Mouse (Mus musculus): Measurements from ENCODE around the gene Tmem50a. TPM values are rescaled to one million over a fixed set of nuclear protein-coding genes. Genes with fewer than 3 reads are reported as not detected.
"Not testable (repeated sequence)": the region's sequence is repeated elsewhere in the genome, so short reads cannot be mapped to it uniquely, and the experiment has no call there.

Tmem50a gene
- total RNA-seq, 2 experiments from 2014 or later, result 112 TPM

GRCm38 (mm10) chr4:134923258-134924018 lies 8.6 kb upstream of the Tmem50a start, which contains the start of gene Rsrp1:
TSS of gene Rsrp1 (plus strand) at chr4:134923592.
- DNase-seq (ENCODE audit: low spot score in 2 of 2), result peak; percentile 98 to 99

GRCm38 (mm10) chr4:134922925-134923244 lies 8.1 kb upstream of the Tmem50a start:
- peak in 1 of 2 experiments; percentile 67 for DNase-seq (ENCODE audit: low spot score in 2 of 2)

DNA sequence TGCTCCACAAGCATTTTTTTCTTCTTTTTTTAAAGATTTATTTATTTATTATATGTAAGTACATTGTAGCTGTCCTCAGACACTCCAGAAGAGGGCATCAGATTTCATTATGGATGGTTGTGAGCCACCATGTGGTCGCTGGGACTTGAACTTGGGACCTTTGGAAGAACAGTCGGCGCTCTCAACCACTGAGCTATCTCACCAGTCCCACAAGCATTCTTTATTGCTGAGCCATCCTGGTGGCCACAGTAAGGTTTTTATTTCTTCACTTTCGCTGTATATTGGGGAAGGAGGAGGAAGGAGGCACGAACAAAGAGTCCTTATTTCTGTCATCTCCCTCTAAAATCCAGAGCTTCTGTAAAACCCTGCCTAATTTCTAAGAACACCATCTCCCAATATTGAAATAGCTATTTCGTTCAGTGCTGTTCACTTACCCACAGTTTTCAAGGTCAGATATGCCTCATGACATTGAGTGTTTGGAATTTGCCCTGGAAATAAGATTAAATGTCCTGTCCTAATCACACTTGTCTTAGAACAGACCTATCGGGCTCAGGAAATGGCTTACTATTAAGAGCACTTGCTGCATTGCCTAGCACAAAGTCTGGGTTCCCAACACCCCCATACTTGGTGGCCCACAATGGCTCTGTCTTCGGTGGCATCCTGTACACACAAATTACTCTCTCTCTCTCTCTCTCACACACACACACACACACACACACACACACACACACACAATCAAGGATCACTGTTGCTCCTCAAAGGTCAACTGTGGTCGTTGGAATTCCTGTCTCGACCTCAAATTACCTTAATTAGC lies 7.5 kb upstream of the Tmem50a start:
- no peak for DNase-seq (ENCODE audit: low spot score in 2 of 2)

DNA sequence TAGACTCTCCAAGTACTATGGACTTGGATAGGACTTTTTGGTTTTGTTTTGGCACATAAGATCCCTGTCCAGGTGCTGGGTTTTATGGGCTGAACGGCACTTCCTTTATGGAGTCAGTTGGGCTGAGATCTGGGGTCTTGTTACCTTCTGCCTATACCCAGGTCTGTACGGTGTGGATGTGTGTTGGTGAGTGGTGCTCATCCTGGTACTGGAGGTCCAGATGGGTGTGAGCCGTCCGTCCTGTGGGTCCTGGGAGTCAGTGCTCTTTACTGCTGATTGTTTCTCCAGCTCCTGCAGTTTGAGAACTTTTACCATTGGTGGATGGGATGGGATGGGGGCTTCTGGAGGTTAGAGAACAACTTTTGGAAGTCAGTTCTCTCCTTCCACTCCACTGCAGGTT lies 6.9 kb upstream of the Tmem50a start:
- DNase-seq (ENCODE audit: low spot score in 2 of 2), result no peak

GRCm38 (mm10) chr4:134920631-134921030 lies 5.8 kb upstream of the Tmem50a start:
- no peak for DNase-seq (ENCODE audit: low spot score in 2 of 2)

DNA sequence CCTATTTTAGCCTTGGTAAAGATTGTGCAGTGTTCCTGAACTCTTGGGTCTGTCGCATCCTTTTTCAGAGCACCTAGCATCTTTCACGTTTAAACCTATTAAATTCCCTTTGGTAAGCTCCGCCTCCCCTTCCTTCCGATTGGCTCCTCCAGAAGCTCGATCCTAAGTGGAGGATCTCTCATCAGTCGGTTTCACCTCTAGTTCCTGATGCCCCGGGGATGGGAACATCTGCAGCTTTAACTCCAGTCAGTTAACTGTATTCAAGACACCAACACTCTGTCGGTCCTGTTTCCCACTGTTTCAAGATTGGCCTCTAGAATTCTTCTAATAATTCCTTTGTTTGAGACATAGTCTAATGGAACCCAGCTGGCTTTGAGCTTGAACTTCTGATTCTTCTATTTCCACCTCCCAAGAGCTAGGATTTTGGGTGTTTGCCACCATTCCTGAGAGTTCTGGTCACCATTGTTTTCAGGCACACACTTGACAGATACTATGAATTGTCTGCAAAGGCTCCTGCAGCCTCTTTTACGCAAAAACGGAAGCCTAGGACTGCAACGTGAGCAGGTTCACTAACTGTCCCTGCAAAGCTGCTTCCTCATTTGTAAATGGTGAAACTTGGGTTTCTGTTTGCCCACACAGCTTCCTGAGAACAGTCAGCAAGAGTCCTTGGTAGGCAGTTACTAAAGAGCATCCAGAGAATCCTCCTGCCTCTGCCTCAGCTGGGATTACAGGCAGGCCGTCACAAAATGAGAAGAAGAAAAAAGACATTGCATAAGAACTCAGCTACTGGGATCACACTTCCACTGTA lies 5.1 kb upstream of the Tmem50a start:
- DNase-seq (ENCODE audit: low spot score in 2 of 2), result no peak

- peak in 1 of 2 experiments; percentile 43 for DNase-seq (ENCODE audit: low spot score in 2 of 2)
These were observed 3.6 kb upstream of the Tmem50a start for GRCm38 (mm10) chr4:134918381-134918780.

DNA sequence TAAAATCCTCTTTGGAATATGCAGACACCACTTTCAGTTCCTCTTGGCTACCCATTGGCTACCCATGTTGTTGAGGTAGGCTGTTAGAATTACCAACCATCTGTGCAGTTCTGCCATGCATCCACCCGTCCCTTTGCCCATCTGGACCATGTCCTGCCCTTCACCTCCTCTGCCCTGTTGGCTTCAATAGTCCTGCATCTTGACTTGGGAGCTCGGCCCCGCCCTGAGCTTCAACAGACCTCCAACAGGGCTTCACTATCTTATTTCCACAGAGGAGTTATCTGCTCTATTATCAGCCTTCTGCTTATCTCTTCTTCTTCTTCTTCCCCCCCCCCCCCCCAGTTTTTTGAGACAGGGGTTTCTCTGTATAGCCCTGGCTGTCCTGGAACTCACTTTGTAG lies 2.4 kb upstream of the Tmem50a start:
- no peak for DNase-seq (ENCODE audit: low spot score in 2 of 2)

DNA sequence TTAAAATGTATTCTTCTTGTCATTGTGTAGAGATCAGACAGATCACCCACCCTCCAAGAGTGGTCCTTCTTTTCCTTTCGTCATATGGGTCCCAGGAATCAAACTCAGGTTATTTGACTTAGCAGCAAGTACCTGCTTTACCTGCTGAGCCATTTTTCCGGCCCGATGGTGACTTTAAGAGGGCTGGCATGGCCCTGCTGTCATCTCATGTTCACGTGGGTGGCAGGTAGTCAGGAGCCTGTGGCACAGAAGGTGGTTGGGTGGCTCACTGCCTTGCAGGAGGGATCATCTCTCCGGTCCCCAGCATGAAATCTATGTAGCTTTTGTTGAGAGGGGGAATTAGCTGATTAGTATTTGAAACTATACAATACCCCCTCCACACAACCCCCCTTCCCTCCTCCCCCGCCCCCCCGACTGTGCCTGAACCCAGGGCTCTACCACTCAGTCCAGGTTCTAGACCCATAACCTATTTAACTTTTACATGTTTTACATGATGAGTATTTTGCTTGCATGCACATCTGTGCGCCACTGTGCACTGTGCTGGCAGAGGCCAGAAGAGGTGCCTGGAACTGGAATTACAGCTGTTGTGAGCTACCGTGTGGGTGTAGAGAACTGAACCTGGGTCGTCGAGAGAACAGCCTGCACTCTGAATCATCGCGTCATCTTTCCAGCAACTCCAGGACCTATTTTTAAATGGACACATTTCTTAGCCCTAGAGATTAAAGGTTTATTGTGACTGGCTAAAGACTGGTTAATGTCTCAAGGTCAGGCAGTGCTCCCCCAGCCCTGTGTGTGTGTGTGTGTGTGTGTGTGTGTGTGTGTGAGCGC lies 613 bp upstream of the Tmem50a start:
- no peak for DNase-seq (ENCODE audit: low spot score in 2 of 2)

DNA sequence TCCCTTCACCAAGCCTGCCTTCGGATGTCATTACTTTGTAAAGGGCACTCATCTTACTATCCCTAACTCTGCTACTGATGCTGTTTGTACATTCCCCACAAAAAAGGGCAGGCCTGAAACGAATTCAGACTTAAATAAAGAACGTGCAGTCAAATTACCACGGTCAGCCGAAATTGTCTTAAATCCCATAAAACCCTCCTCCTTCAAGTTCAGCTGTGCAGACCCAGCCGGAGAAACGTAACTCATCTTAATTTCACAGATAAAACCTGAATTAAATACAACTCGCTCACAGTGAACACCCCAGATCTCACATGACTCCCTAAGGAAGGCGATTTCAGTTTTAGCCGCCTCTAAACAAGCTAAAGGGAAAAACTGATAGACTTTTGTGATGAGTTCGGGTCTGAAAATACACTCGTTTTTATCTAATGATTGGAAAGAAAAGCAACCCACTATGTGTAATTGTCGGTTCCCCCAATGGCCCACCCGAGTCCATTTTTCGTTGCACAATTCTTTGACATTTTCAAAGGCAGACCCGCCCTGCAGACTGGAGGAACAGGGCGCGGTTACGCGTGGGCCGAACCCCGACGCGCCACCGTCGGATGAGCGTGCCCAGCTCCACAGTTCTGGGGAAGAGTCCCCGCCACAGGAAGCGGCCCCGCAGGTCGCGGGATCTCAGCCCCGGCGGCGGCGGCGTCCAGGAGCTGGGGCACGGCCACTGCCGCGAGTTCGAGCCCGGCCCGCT lies 531 bp downstream of the Tmem50a start:
- DNase-seq (ENCODE audit: low spot score in 2 of 2), result no peak

DNA sequence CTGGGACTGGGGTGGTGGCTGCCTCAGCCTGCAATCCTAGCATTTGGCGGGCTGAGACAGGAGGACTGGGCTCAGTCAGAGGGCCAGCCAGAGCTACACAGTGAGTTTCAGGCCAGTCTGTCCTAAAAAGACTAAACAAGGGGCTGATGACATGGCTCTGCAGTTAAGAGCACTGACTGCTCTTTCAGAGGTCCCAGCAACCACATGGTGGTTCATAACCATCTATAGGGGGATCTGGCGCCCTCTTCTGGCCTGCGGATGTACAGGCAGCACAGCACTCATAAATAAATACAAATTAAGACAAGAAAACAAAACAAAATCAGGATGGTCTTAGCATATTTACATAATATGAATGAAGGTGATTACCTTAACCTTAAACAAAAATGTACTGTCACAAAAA lies 1.4 kb downstream of the Tmem50a start:
- no peak for DNase-seq (ENCODE audit: low spot score in 2 of 2)

- not testable (repeated sequence) for DNase-seq (ENCODE audit: low spot score in 2 of 2)
These were observed 3.4 kb downstream of the Tmem50a start for GRCm38 (mm10) chr4:134911406-134911805.

DNA sequence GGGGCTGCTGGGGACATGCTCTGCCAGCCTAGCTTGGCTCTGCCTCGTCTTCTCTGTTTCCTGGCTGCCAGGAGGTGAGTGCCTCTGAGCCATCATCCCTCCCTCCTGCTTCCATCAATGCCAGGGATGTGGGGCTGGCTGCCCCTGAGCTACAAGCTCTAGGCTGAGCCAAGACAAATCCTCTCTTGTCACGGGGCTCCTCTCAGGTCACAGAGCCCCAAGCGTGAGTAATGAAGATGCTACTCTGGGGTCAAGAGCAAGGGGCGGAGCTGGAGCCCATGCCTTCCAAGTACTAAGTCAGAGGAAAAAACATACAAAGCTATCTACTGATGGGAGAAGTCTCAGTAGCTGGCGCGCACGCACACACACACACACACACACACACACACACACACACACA lies 11.8 kb downstream of the Tmem50a start:
- DNase-seq (ENCODE audit: low spot score in 2 of 2), result no peak

GRCm38 (mm10) chr4:134901126-134901525 lies 13.7 kb downstream of the Tmem50a start:
- DNase-seq (ENCODE audit: low spot score in 2 of 2), result no peak

DNA sequence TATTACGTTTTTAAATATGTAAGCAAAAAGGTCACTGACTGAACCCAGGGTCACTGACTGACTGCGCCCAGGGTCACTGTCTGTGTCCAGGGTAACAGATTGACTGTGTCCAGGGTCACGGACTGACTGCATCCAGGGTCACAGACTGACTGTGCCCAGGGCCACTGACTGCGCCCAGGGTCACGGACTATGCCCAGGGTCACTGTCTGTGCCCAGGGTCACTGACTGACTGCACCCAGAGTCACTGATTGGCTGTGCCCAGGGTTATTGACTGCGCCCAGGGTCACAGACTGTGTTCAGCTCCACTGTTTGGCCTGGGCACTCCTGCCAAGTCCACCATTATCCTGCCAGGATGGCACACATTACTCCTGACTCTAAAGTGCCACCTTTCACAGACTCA lies 17.6 kb downstream of the Tmem50a start:
- DNase-seq (ENCODE audit: low spot score in 2 of 2), result no peak

GRCm38 (mm10) chr4:134892096-134892495 lies 22.7 kb downstream of the Tmem50a start:
- peak; percentile 51 to 69 for DNase-seq (ENCODE audit: low spot score in 2 of 2)

DNA sequence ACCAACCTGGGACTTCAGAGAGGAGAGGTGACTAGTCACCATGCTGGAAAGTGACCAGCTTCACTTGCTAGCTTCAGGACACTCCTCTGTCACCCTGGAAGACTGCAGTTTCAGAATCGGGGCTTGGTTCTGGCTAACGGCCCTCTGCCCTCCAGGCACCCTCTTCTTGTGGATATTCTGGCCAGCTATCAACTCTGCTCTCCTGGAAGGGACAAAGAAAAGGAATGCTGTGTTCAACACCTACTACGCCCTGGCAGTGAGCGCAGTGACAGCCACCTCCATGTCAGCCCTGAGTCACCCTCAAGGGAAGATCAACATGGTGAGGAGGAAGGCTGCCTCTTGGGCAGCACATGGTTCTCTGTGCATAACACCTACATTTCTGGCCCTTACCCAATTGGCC lies 30.5 kb downstream of the Tmem50a start:
- no peak for DNase-seq (ENCODE audit: low spot score in 2 of 2)

DNA sequence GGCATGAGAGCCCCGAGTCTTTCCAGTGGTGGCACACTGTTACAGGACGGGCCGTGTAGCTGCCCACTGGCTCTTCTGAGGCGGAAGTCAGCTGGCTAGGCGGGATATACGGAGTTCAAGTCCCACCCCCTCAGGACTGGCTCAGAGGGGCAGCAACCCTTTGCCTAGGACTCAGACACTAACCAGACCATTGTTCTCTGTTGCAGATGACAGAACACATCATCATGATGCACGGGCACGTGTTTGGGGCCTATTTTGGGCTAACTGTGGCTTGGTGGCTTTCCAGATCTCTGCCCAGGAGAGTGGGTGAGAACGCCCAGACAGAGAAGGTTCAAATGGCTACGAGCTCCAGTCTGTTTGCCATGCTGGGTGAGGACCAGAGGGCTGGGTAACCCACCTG lies 31.0 kb downstream of the Tmem50a start:
- no peak for DNase-seq (ENCODE audit: low spot score in 2 of 2)

DNA sequence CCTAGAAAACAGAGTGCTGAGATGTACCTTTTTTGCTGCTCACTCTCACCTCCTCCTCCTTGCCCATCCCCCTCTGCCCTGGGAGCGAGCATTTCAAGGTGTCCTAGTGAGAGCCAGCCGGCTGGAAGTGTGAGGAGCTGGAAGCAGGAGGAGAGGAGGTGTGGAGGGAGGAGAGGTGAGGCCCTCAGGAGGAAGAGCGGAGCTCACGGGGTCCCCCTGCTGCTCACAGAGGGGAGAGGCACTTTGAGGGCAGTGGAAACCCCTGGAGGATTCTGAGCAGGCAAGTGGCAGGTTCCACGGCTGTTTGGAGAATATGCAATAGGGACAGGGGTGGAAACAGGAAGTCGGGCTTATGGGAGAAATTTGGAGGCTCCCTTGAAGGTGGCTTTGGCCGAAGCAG lies 31.6 kb downstream of the Tmem50a start:
- no peak for DNase-seq (ENCODE audit: low spot score in 2 of 2)

GRCm38 (mm10) chr4:134880041-134880440 lies 34.8 kb downstream of the Tmem50a start:
- peak in 1 of 2 experiments; percentile 13 for DNase-seq (ENCODE audit: low spot score in 2 of 2)

Measured in layer of hippocampus, postnatal 14 days (tissue).